Mouse (Mus musculus): ENCODE measurements around the gene Cabp4. TPM values are rescaled to one million over a fixed set of nuclear protein-coding genes. Genes with fewer than 3 reads are reported as not detected.
"Not testable (repeated sequence)": the region's sequence is repeated elsewhere in the genome, so short reads cannot be mapped to it uniquely, and the experiment has no call there.

The Cabp4 gene
- polyA plus RNA-seq, 1 experiment = 0.10 TPM

DNA sequence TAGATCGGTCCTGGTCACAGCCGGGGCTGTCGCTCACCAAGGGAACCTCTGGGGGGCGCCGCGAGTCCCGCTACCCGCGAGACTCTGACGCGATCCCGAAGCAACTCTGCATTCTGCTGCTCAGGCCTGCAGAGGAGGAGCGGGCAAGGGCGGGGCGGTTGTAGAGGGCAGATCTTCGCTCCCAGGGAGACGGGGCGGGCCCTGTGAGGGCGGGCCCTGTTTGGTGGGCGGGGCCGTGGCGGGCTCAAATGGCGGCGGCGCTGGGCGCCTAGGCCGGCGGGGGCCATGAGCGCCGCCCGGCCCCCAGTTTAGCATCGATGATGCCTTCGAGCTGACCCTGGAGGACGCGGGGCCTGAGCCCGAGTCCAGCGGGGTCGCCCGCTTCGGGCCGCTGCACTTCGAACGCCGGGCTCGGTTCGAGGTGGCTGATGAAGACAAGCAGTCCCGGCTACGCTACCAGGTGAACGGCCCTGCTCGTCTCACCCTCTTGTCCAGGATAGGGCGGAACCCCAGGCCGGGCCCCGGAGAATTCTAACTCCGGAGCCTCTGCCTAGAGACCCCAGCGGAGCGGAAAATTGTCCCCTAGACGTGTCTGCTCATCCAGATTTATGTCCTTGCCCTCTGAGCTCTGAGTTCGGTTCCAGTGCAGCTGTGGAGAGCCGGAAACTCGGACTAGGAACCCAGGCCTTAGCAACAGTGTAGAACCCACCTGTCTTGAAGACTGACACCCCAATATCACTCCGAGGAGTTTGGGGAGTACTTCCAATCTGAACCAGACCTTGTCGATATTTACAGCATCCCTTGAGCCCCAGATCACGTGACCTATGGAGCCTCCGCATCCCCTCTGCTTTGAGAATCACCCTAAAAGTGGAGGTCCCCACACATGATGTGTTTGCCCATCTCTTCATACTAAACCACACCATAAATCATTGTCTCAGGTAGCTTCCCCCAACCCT is 17.8 kb downstream of the Cabp4 start, which contains the start of gene Aip:
Gene Aip, minus strand, starts transcription at position 118 of the 956 bp plus-strand sequence.
- peaks cover 6% of the 10 kb centered on the region for H3K36me3 ChIP-seq (ENCODE audit: control insufficient read depth, insufficient read depth)
- peak within 1 kb of the TSS; percentile 59 for H3K4me3 ChIP-seq
- peak within 1 kb of the TSS; percentile 39 for H3ac ChIP-seq (ENCODE audit: control insufficient read depth, insufficient read length)
- H3K4me2 ChIP-seq (ENCODE audit: low read depth) = peak within 1 kb of the TSS; percentile 90
- no peaks in the 10 kb centered on the region for H3K27me3 ChIP-seq (ENCODE audit: control insufficient read depth, insufficient read depth, insufficient read length)
- peaks cover 17% of the 10 kb centered on the region for H3K79me2 ChIP-seq (ENCODE audit: control insufficient read depth, insufficient read depth)
- TF ChIP-seq CEBPB (IDR thresholded peaks at IDR 0.05; ENCODE audit: insufficient read depth, poor library complexity, severe bottlenecking) = no peak
- peak; percentile 71 for TF ChIP-seq POLR2A (IDR thresholded peaks at IDR 0.05; ENCODE audit: insufficient read length, low read depth)
- TF ChIP-seq REST (IDR thresholded peaks at IDR 0.05; ENCODE audit: insufficient read depth, insufficient read length) = no peak
- peak; percentile 24 for TF ChIP-seq E2F4 (IDR thresholded peaks at IDR 0.05; ENCODE audit: insufficient read depth)
- TF ChIP-seq USF1 (IDR thresholded peaks at IDR 0.05; ENCODE audit: low read depth) = peak; percentile 95
- peak in 1 of 3 experiments; percentile 55 for TF ChIP-seq MYOG (IDR thresholded peaks at IDR 0.05; ENCODE audit: control insufficient read depth in 1 of 3, insufficient read depth in 1 of 3, insufficient read length in 2 of 3, low read depth in 2 of 3)
- no peak for TF ChIP-seq MAX (IDR thresholded peaks at IDR 0.05; ENCODE audit: low read depth)
- TF ChIP-seq MYOD1 (IDR thresholded peaks at IDR 0.05; ENCODE audit: control insufficient read depth in 1 of 3, insufficient read length in 2 of 3, low read depth in 2 of 3) = no peak
- peak; percentile 47 for TF ChIP-seq POLR2AphosphoS2 (IDR thresholded peaks at IDR 0.05; ENCODE audit: insufficient read length, low read depth)
- TF ChIP-seq SRF (IDR thresholded peaks at IDR 0.05; ENCODE audit: control insufficient read depth, insufficient read length, low read depth) = peak; percentile 75

GRCm38 (mm10) chr19:4125268-4125667 is 18.6 kb downstream of the Cabp4 start:
- H3K27me3 ChIP-seq (ENCODE audit: control insufficient read depth, insufficient read depth, insufficient read length); H3K36me3 ChIP-seq (ENCODE audit: control insufficient read depth, insufficient read depth): not testable (repeated sequence)
- peak overlapping the region; percentile 39 for H3ac ChIP-seq (ENCODE audit: control insufficient read depth, insufficient read length)
- H3K79me2 ChIP-seq (ENCODE audit: control insufficient read depth, insufficient read depth) = peaks cover 23% of the 10 kb centered on the region
- peak overlapping the region; percentile 59 for H3K4me3 ChIP-seq
- H3K4me2 ChIP-seq (ENCODE audit: low read depth) = peak overlapping the region; percentile 81

DNA sequence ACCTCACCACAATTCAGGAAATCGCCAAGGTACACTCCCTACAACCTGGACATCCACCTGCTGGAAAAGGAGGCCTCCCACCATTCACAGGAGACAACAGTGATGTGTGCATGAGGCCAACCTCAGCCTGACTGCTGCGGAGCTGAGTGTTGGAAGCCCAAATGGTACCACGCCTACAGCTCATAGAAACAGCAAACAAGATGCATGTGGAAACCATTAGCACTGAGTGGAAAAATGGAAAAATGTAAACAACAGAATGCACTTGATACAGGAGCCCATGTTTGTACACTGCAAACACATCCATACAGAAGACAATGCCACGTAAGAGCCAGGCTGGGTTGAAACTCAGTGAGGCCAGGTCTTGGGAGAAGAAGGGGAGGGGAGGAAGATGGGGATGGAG is 19.4 kb downstream of the Cabp4 start:
- Histone ChIP-seq H3K79me2 (ENCODE audit: control insufficient read depth, insufficient read depth) (peaks cover 31% of the 10 kb centered on the region), H3K36me3 (ENCODE audit: control insufficient read depth, insufficient read depth) (peaks cover under 1% of the 10 kb centered on the region), H3ac (ENCODE audit: control insufficient read depth, insufficient read length) (no peak overlapping the region), H3K27me3 (ENCODE audit: control insufficient read depth, insufficient read depth, insufficient read length) (no peaks in the 10 kb centered on the region), H3K4me3 (no peak overlapping the region), H3K4me2 (ENCODE audit: low read depth) (no peak overlapping the region)
- TF ChIP-seq POLR2A (IDR thresholded peaks at IDR 0.05; ENCODE audit: insufficient read length, low read depth) (no peak), SRF (IDR thresholded peaks at IDR 0.05; ENCODE audit: control insufficient read depth, insufficient read length, low read depth) (no peak), USF1 (IDR thresholded peaks at IDR 0.05; ENCODE audit: low read depth) (no peak), MAX (IDR thresholded peaks at IDR 0.05; ENCODE audit: low read depth) (no peak), TCF12 (IDR thresholded peaks at IDR 0.05; ENCODE audit: insufficient read depth, poor library complexity, severe bottlenecking) (no peak), POLR2AphosphoS2 (IDR thresholded peaks at IDR 0.05; ENCODE audit: insufficient read length, low read depth) (no peak), REST (IDR thresholded peaks at IDR 0.05; ENCODE audit: insufficient read depth, insufficient read length) (no peak), MYOD1 (IDR thresholded peaks at IDR 0.05; ENCODE audit: control insufficient read depth in 1 of 3, insufficient read length in 2 of 3, low read depth in 2 of 3) (no peak), MYOG (IDR thresholded peaks at IDR 0.05; ENCODE audit: control insufficient read depth in 1 of 3, insufficient read depth in 1 of 3, insufficient read length in 2 of 3, low read depth in 2 of 3) (no peak), CEBPB (IDR thresholded peaks at IDR 0.05; ENCODE audit: insufficient read depth, poor library complexity, severe bottlenecking) (no peak), E2F4 (IDR thresholded peaks at IDR 0.05; ENCODE audit: insufficient read depth) (no peak), TCF3 (IDR thresholded peaks at IDR 0.05; ENCODE audit: insufficient read length, low read depth) (no peak)

DNA sequence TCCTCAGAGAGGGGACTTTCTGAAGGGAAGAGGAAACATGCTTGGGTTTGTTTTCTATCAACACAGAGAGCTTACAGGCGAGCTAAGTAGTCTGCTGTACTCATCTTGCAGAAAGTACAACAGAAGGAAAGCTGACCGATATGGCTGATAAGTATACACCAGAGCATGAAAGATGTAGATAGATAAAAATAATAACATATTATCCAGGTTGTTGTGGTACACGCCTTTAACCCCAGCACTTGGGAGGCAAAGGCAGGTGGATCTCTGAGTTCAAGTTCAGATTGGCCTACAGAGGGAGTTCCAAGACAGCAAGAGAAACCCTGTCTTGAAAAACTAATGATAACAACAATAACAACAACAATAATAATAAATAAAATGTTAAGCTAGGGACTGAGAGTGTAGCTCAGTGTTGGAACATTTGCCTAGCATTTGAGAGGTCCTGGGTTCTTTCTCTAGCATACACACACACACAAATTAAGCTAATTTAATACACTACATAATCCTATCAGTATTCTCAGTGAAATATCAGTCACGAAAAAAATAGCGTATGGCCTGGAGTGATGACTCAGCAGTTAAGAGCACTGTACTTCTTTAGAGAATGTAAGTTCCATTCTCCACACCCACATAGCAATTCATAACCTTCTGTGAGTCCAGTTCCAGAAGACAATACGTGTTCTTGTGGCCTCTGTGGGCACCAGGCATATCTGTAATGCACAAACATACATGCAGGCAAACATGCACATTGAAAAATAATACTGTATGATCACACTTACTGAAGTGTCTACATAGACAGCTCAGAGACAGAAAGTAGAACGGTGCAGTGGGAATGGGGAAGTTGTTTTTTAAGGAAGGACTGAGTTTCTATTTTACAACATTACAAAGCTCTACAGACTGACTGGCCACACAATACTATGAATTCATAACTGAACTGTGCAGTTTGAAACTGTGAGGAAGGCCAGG is 21.1 kb downstream of the Cabp4 start:
- Histone ChIP-seq H3ac (ENCODE audit: control insufficient read depth, insufficient read length) (no peak overlapping the region), H3K36me3 (ENCODE audit: control insufficient read depth, insufficient read depth) (no peaks in the 10 kb centered on the region), H3K4me3 (no peak overlapping the region), H3K27me3 (ENCODE audit: control insufficient read depth, insufficient read depth, insufficient read length) (no peaks in the 10 kb centered on the region), H3K4me2 (ENCODE audit: low read depth) (no peak overlapping the region), H3K79me2 (ENCODE audit: control insufficient read depth, insufficient read depth) (peaks cover 29% of the 10 kb centered on the region)
- TF ChIP-seq POLR2A (IDR thresholded peaks at IDR 0.05; ENCODE audit: insufficient read length, low read depth) (no peak), TCF3 (IDR thresholded peaks at IDR 0.05; ENCODE audit: insufficient read length, low read depth) (no peak), TCF12 (IDR thresholded peaks at IDR 0.05; ENCODE audit: insufficient read depth, poor library complexity, severe bottlenecking) (no peak), USF1 (IDR thresholded peaks at IDR 0.05; ENCODE audit: low read depth) (no peak), POLR2AphosphoS2 (IDR thresholded peaks at IDR 0.05; ENCODE audit: insufficient read length, low read depth) (no peak), MYOD1 (IDR thresholded peaks at IDR 0.05; ENCODE audit: control insufficient read depth in 1 of 3, insufficient read length in 2 of 3, low read depth in 2 of 3) (no peak), MYOG (IDR thresholded peaks at IDR 0.05; ENCODE audit: control insufficient read depth in 1 of 3, insufficient read depth in 1 of 3, insufficient read length in 2 of 3, low read depth in 2 of 3) (no peak), SRF (IDR thresholded peaks at IDR 0.05; ENCODE audit: control insufficient read depth, insufficient read length, low read depth) (no peak), E2F4 (IDR thresholded peaks at IDR 0.05; ENCODE audit: insufficient read depth) (no peak), REST (IDR thresholded peaks at IDR 0.05; ENCODE audit: insufficient read depth, insufficient read length) (no peak), CEBPB (IDR thresholded peaks at IDR 0.05; ENCODE audit: insufficient read depth, poor library complexity, severe bottlenecking) (no peak), MAX (IDR thresholded peaks at IDR 0.05; ENCODE audit: low read depth) (no peak)

DNA sequence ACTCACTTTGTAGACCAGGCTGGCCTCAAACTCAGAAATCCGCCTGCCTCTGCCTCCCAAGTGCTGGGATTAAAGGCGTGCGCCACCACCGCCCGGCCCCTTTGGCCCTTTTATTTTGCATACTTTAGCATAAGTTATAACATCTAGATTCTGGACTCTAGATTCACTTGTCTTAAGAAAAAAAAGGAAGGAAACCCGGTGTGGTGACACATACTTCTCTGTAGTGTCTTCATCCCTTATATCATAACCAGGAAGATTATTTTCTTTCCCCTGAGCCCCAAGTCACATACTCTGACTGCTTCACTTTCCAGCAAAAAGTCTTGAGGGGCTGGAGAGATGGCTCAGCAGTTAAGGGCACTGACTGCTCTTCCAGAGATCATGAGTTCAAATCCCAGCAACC is 21.9 kb downstream of the Cabp4 start:
- peaks cover 24% of the 10 kb centered on the region for H3K79me2 ChIP-seq (ENCODE audit: control insufficient read depth, insufficient read depth)
- H3ac ChIP-seq (ENCODE audit: control insufficient read depth, insufficient read length); H3K27me3 ChIP-seq (ENCODE audit: control insufficient read depth, insufficient read depth, insufficient read length); H3K36me3 ChIP-seq (ENCODE audit: control insufficient read depth, insufficient read depth): not testable (repeated sequence)
- H3K4me2 ChIP-seq (ENCODE audit: low read depth) = peak overlapping the region; percentile 36
- H3K4me3 ChIP-seq = peak overlapping the region; percentile 33
